Mouse (Mus musculus): ENCODE measurements around the gene Myo1c. TPM values are rescaled to one million over a fixed set of nuclear protein-coding genes. Genes with fewer than 3 reads are reported as not detected.
A peak's percentile ranks its signal among the peaks of the same experiment; 100 is the strongest.

Myo1c gene
- polyA plus RNA-seq, 1 experiment from 2014 or later: 13.6 TPM

GRCm38 (mm10) chr11:75674875-75675274, 24.6 kb downstream of the Myo1c start:
- H3K9me3 ChIP-seq (ENCODE audit: control insufficient read depth, low read length): no peaks in the 10 kb centered on the region
- H3K4me2 ChIP-seq (ENCODE audit: low read length): no peak overlapping the region
- no peak for ATAC-seq
- H3K36me3 ChIP-seq (ENCODE audit: control insufficient read depth, insufficient read depth, low read length): peaks cover 6% of the 10 kb centered on the region; the same call in 1 of the 2 replicates
- 87% methylated on average over 3 of the region's 3 CpGs for WGBS
- H3K27me3 ChIP-seq (replicated peaks; ENCODE audit: control insufficient read depth, insufficient read depth, low read length): no peaks in the 10 kb centered on the region
- H3K4me3 ChIP-seq (ENCODE audit: low read length): no peak overlapping the region
- H3K9ac ChIP-seq (ENCODE audit: low read depth, low read length): no peak overlapping the region
- no peak overlapping the region for H3K27ac ChIP-seq (ENCODE audit: low read depth, low read length)
- H3K4me1 ChIP-seq (ENCODE audit: control insufficient read depth, insufficient read depth, low read depth, low read length): peaks cover 2% of the 10 kb centered on the region; the same call in 1 of the 2 replicates

DNA sequence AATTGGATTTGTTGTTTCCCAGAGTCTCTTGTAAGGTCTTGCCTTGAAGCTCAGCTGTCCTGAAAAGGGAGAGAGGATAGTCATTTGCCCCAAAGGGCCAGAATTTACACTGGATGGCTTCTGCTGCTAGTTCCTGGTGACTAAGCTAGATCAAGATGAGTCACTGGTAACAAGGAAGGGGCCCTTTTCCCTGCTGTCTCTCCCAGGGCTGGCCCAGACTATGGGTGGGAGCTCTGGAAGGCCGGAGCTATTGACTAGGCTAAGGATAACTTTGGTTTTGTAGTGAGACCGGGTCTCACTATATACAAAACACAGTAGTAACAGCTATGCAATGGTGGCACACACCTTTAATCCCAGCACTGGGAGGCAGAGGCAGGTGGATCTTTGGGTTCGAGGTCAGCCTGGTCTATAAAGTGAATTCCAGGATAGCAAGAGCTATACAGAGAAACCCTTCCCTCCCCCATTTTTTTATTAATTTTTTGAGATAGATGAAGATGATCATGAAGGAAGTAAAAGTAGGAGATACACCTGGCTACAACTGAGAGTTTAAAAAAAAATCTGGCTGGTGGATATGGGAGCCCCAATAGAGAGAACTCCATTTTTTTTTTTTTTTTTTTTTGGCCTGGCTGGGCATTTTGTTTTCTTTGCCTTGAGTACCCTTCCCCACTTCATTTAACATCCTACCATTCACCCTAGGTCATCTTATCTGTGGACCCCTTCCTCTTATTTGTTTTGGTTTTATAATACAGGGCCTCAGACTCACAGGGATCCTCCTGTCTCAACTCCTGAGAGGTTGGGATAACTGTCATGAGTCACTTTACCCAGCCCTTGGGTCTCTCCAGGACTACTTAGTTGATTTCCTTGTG, 27.8 kb downstream of the Myo1c start:
- H3K4me3 ChIP-seq (ENCODE audit: low read length): peak overlapping the region; percentile 99
- peaks cover 17% of the 10 kb centered on the region for H3K4me1 ChIP-seq (ENCODE audit: control insufficient read depth, insufficient read depth, low read depth, low read length)
- H3K27ac ChIP-seq (ENCODE audit: low read depth, low read length): peak overlapping the region; percentile 92
- H3K4me2 ChIP-seq (ENCODE audit: low read length): peak overlapping the region; percentile 69
- H3K9ac ChIP-seq (ENCODE audit: low read depth, low read length): peak overlapping the region; percentile 57
- 89% methylated on average over 3 of the region's 3 CpGs for WGBS
- H3K27me3 ChIP-seq (replicated peaks; ENCODE audit: control insufficient read depth, insufficient read depth, low read length): no peaks in the 10 kb centered on the region
- ATAC-seq: no peak
- no peaks in the 10 kb centered on the region for H3K9me3 ChIP-seq (ENCODE audit: control insufficient read depth, low read length)
- no peaks in the 10 kb centered on the region for H3K36me3 ChIP-seq (ENCODE audit: control insufficient read depth, insufficient read depth, low read length)

DNA sequence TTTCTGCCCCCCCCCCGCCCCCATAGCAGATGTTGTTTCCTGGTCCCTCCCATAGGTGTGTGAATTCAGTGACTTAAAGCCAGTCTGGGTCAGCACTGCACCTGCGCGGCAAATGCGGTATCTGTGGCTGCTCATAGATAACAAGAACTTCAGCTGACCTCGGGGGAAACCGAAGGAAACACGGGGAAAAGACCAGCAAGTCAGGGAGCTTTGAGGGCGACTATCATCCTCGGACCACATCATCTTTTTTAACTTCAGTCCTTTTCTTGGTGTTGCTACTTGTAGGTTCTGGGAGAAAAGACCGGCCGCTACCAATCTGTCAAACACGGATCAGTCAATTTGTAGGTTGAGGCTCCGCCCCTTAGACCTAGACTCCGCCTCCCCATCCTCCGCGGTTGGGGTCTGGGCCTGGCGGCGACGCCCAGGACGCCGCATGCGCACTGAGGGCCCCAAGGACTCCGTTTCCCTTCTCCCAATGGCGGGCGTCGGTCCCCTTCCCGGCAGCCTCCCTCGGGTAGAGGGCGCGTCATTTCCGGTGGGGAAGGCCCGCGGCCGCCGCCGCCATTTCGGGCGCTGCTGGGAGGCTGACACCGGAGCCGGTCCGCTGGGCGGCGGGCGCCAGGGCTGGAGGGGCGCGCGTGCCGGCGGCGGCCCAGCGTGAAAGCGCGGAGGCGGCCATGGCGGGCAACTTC, 28.6 kb downstream of the Myo1c start, which contains the start of gene Crk:
Crk (plus strand) TSS at position 513 of the 692 bp plus-strand sequence.
- Histone ChIP-seq H3K4me1 (ENCODE audit: control insufficient read depth, insufficient read depth, low read depth, low read length) (peaks cover 17% of the 10 kb centered on the region), H3K36me3 (ENCODE audit: control insufficient read depth, insufficient read depth, low read length) (no peaks in the 10 kb centered on the region), H3K4me2 (ENCODE audit: low read length) (peak within 1 kb of the TSS; percentile 80), H3K9me3 (ENCODE audit: control insufficient read depth, low read length) (no peaks in the 10 kb centered on the region), H3K4me3 (ENCODE audit: low read length) (peak within 1 kb of the TSS; percentile 99), H3K9ac (ENCODE audit: low read depth, low read length) (peak within 1 kb of the TSS; percentile 95), H3K27ac (ENCODE audit: low read depth, low read length) (peak within 1 kb of the TSS; percentile 92), H3K27me3 (replicated peaks; ENCODE audit: control insufficient read depth, insufficient read depth, low read length) (no peaks in the 10 kb centered on the region)
- ATAC-seq: peak; percentile 98
- WGBS: under 1% methylated on average over 47 of the region's 55 CpGs

GRCm38 (mm10) chr11:75679439-75680171, 29.3 kb downstream of the Myo1c start:
- Histone ChIP-seq H3K9ac (ENCODE audit: low read depth, low read length) (peak overlapping the region; percentile 95), H3K9me3 (ENCODE audit: control insufficient read depth, low read length) (no peaks in the 10 kb centered on the region), H3K27me3 (replicated peaks; ENCODE audit: control insufficient read depth, insufficient read depth, low read length) (no peaks in the 10 kb centered on the region), H3K4me3 (ENCODE audit: low read length) (peak overlapping the region; percentile 99), H3K4me2 (ENCODE audit: low read length) (peak overlapping the region; percentile 80), H3K4me1 (ENCODE audit: control insufficient read depth, insufficient read depth, low read depth, low read length) (peaks cover 17% of the 10 kb centered on the region), H3K27ac (ENCODE audit: low read depth, low read length) (peak overlapping the region; percentile 92), H3K36me3 (ENCODE audit: control insufficient read depth, insufficient read depth, low read length) (no peaks in the 10 kb centered on the region)
- ATAC-seq: peak; percentile 84
- WGBS: 0% methylated on average over 33 of the region's 43 CpGs

GRCm38 (mm10) chr11:75684462-75684861, 34.2 kb downstream of the Myo1c start:
- ATAC-seq: no peak
- Histone ChIP-seq H3K4me2 (ENCODE audit: low read length) (no peak overlapping the region), H3K4me3 (ENCODE audit: low read length) (no peak overlapping the region), H3K27ac (ENCODE audit: low read depth, low read length) (no peak overlapping the region), H3K9ac (ENCODE audit: low read depth, low read length) (no peak overlapping the region), H3K9me3 (ENCODE audit: control insufficient read depth, low read length) (no peaks in the 10 kb centered on the region), H3K4me1 (ENCODE audit: control insufficient read depth, insufficient read depth, low read depth, low read length) (peaks cover 15% of the 10 kb centered on the region), H3K27me3 (replicated peaks; ENCODE audit: control insufficient read depth, insufficient read depth, low read length) (no peaks in the 10 kb centered on the region), H3K36me3 (ENCODE audit: control insufficient read depth, insufficient read depth, low read length) (no peaks in the 10 kb centered on the region)
- 87% methylated on average over 5 of the region's 5 CpGs for WGBS

DNA sequence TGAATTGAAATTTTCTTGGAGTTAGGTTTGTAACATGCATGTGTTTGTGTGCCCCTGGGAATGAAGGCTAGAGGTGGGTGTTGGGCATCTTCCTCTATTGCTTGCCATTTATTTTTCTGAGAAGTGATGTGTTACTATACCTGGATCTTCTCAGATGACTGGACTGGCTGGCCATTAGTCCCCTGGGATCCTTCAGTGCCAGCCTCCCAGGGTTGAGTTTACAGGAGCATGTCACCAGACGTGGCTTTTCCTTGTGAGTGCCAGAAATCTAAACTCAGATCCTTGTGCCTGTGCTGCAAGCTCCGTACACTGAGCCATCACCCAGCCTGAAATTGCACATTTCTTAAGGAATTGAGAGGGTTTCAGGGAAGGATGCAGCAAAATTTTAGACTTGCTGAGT, 34.7 kb downstream of the Myo1c start:
- WGBS: 75% methylated on average over 2 of the region's 2 CpGs
- Histone ChIP-seq H3K36me3 (ENCODE audit: control insufficient read depth, insufficient read depth, low read length) (no peaks in the 10 kb centered on the region), H3K27ac (ENCODE audit: low read depth, low read length) (no peak overlapping the region), H3K9me3 (ENCODE audit: control insufficient read depth, low read length) (no peaks in the 10 kb centered on the region), H3K9ac (ENCODE audit: low read depth, low read length) (no peak overlapping the region), H3K4me1 (ENCODE audit: control insufficient read depth, insufficient read depth, low read depth, low read length) (peaks cover 15% of the 10 kb centered on the region), H3K4me3 (ENCODE audit: low read length) (no peak overlapping the region), H3K4me2 (ENCODE audit: low read length) (no peak overlapping the region), H3K27me3 (replicated peaks; ENCODE audit: control insufficient read depth, insufficient read depth, low read length) (no peaks in the 10 kb centered on the region)
- ATAC-seq: no peak

- Histone ChIP-seq H3K27me3 (replicated peaks; ENCODE audit: control insufficient read depth, insufficient read depth, low read length) (no peaks in the 10 kb centered on the region), H3K27ac (ENCODE audit: low read depth, low read length) (no peak overlapping the region), H3K4me3 (ENCODE audit: low read length) (no peak overlapping the region), H3K9me3 (ENCODE audit: control insufficient read depth, low read length) (no peaks in the 10 kb centered on the region), H3K4me1 (ENCODE audit: control insufficient read depth, insufficient read depth, low read depth, low read length) (no peaks in the 10 kb centered on the region; the same call in 1 of the 2 replicates), H3K36me3 (ENCODE audit: control insufficient read depth, insufficient read depth, low read length) (no peaks in the 10 kb centered on the region), H3K9ac (ENCODE audit: low read depth, low read length) (no peak overlapping the region), H3K4me2 (ENCODE audit: low read length) (no peak overlapping the region)
- WGBS: 76% methylated on average over 2 of the region's 2 CpGs
- no peak for ATAC-seq
These were observed 37.2 kb downstream of the Myo1c start for GRCm38 (mm10) chr11:75687343-75687993.

GRCm38 (mm10) chr11:75688132-75688531, 37.8 kb downstream of the Myo1c start:
- Histone ChIP-seq H3K4me2 (ENCODE audit: low read length) (no peak overlapping the region), H3K27ac (ENCODE audit: low read depth, low read length) (no peak overlapping the region), H3K9ac (ENCODE audit: low read depth, low read length) (no peak overlapping the region), H3K36me3 (ENCODE audit: control insufficient read depth, insufficient read depth, low read length) (no peaks in the 10 kb centered on the region), H3K4me1 (ENCODE audit: control insufficient read depth, insufficient read depth, low read depth, low read length) (no peaks in the 10 kb centered on the region; the same call in 1 of the 2 replicates), H3K9me3 (ENCODE audit: control insufficient read depth, low read length) (no peaks in the 10 kb centered on the region), H3K4me3 (ENCODE audit: low read length) (no peak overlapping the region), H3K27me3 (replicated peaks; ENCODE audit: control insufficient read depth, insufficient read depth, low read length) (no peaks in the 10 kb centered on the region)
- ATAC-seq: no peak
- WGBS: 93% methylated on average over 2 of the region's 2 CpGs
